Mouse (Mus musculus): ENCODE measurements around the gene Miga1.

- no peak for TF ChIP-seq POLR2A (IDR thresholded peaks at IDR 0.05; ENCODE audit: low read depth, low read length)
- no peak for TF ChIP-seq CTCF (IDR thresholded peaks at IDR 0.05; ENCODE audit: borderline replicate concordance, insufficient read depth, low read length)
Measured at GRCm38 (mm10) chr3:152348011-152348830, 8.0 kb upstream of the Miga1 start.

Measured in embryonic fibroblast, embryonic 13.5 days (primary cell).